Mouse (Mus musculus) ES-E14 (cell line): ENCODE measurements at regions not wholly inside any gene's neighbourhood (a gene's known extent, or its start where the extent isn't known, plus 50 kb on each side); places are given as distances from the start of the nearest gene placed in this dataset.

Experiments used
- DNase-seq: peaks from one replicate; pipeline ENCODE4 v3.0.0-alpha.2; 2013; ENCODE audit warnings: low read depth, low spot score
- H3K27ac ChIP-seq: 2 replicates; pipeline ENCODE4 v1.5.1; 2012; ENCODE audit warnings: low read depth, mild to moderate bottlenecking, low read length, moderate library complexity, mixed read lengths; ENCODE audit not compliant: poor library complexity, insufficient read depth, severe bottlenecking
- H3K36me3 ChIP-seq: 2 replicates; pipeline ENCODE4 v1.6.1; 2012; ENCODE audit warnings: mild to moderate bottlenecking, low read length, moderate library complexity, mixed read lengths; ENCODE audit not compliant: control insufficient read depth, poor library complexity, insufficient read depth, severe bottlenecking
- H3K4me1 ChIP-seq, 2 experiments: fragments of 150-350 bp in 1 of 2; sonication (generic) in 1 of 2; 2 replicates each; pipeline ENCODE4 v1.6.1; 2012; ENCODE audit warnings: low read length in 2 of 2, mild to moderate bottlenecking in 1 of 2, mixed read lengths in 1 of 2; ENCODE audit not compliant: control insufficient read depth in 2 of 2, insufficient read depth in 2 of 2, poor library complexity in 1 of 2
- H3K4me3 ChIP-seq, 2 experiments: fragments of 150-350 bp in 1 of 2; sonication (generic) in 1 of 2; 2 replicates each; pipeline ENCODE4 v1.5.1; 2012; ENCODE audit warnings: low read length in 2 of 2, low read depth in 1 of 2, mild to moderate bottlenecking in 1 of 2, mixed read lengths in 1 of 2; ENCODE audit not compliant: insufficient read depth in 1 of 2, poor library complexity in 1 of 2, severe bottlenecking in 1 of 2
- H3K9ac ChIP-seq: 2 replicates; pipeline ENCODE4 v1.6.1; 2012; ENCODE audit warnings: low read depth, mild to moderate bottlenecking, low read length, mixed read lengths; ENCODE audit not compliant: poor library complexity, insufficient read depth, severe bottlenecking
- H3K9me3 ChIP-seq: fragments of 150-350 bp; sonication (generic); 2 replicates; pipeline ENCODE4 v1.6.1; 2012; ENCODE audit warnings: low read depth, mild to moderate bottlenecking, low read length; ENCODE audit not compliant: control insufficient read depth, insufficient read depth
- CHD2 ChIP-seq: IDR thresholded peaks from 2 replicates; pipeline ENCODE4 v1.6.1; 2014; ENCODE audit warnings: mild to moderate bottlenecking, low read depth, low read length, inconsistent platforms
- HCFC1 ChIP-seq: IDR thresholded peaks from 2 replicates; pipeline ENCODE4 v1.6.1; 2012; ENCODE audit warnings: low read length, inconsistent platforms, borderline replicate concordance; ENCODE audit not compliant: insufficient read depth
- MAFK ChIP-seq: IDR thresholded peaks from 2 replicates; pipeline ENCODE4 v1.6.1; 2014; ENCODE audit warnings: mild to moderate bottlenecking, low read depth, low read length, inconsistent platforms; ENCODE audit not compliant: insufficient read depth
- ZC3H11A ChIP-seq: IDR thresholded peaks from 2 replicates; pipeline ENCODE4 v1.6.1; 2012; ENCODE audit warnings: low read depth, mild to moderate bottlenecking, inconsistent platforms, low read length, borderline replicate concordance
- ZNF384 ChIP-seq: IDR thresholded peaks from 2 replicates; pipeline ENCODE4 v1.6.1; 2012; ENCODE audit warnings: low read depth, low read length, inconsistent platforms
- in situ Hi-C, 2 experiments: fragments of 600-800 bp; cut with MboI; formaldehyde crosslinking; loops; one replicate each; pipeline ENCODE4 v1.15.1; 2025; ENCODE audit warnings: low sequenced_read_pairs in 2 of 2, inconsistent platforms in 1 of 2; ENCODE audit not compliant: unreplicated experiment in 2 of 2

GRCm38 (mm10) chr10:60936659-60937516 lies 105.5 kb upstream of the Unc5b start:
- Histone ChIP-seq H3K36me3 (no peaks in the 10 kb centered on the region), H3K4me3 (no peak overlapping the region), H3K4me1 (peaks cover 0 to 8% of the 10 kb centered on the region in 2 experiments; a peak in 1 of 4 replicates), H3K9me3 (no peaks in the 10 kb centered on the region), H3K9ac (no peak overlapping the region), H3K27ac (no peak overlapping the region)
- no peak for DNase-seq
- in situ Hi-C loops, result no loop called here
- TF ChIP-seq ZC3H11A, result no peak
- no peak for TF ChIP-seq ZNF384

GRCm38 (mm10) chr10:60934297-60935286 lies 103.2 kb upstream of the Unc5b start:
- in situ Hi-C loops, result no loop called here
- Histone ChIP-seq H3K27ac (no peak overlapping the region), H3K9ac (no peak overlapping the region), H3K4me3 (no peak overlapping the region), H3K9me3 (no peaks in the 10 kb centered on the region), H3K4me1 (peaks cover 0 to 8% of the 10 kb centered on the region in 2 experiments; a peak in 1 of 4 replicates), H3K36me3 (no peaks in the 10 kb centered on the region)
- no peak for DNase-seq
- TF ChIP-seq HCFC1 (no peak), MAFK (no peak), ZNF384 (no peak), ZC3H11A (no peak), CHD2 (no peak)

GRCm38 (mm10) chr10:60933891-60934290 lies 102.5 kb upstream of the Unc5b start:
- Histone ChIP-seq H3K36me3 (no peaks in the 10 kb centered on the region), H3K4me3 (no peak overlapping the region), H3K9ac (no peak overlapping the region), H3K4me1 (peaks cover 0 to 8% of the 10 kb centered on the region in 2 experiments; a peak in 1 of 4 replicates), H3K9me3 (no peaks in the 10 kb centered on the region), H3K27ac (no peak overlapping the region)
- in situ Hi-C loops, result no loop called here
- DNase-seq, result no peak
- TF ChIP-seq CHD2 (no peak), ZNF384 (no peak), ZC3H11A (no peak), HCFC1 (no peak), MAFK (no peak)

- Histone ChIP-seq H3K4me3 (no peak overlapping the region), H3K4me1 (peaks cover 0 to 8% of the 10 kb centered on the region in 2 experiments; a peak in 1 of 4 replicates), H3K36me3 (no peaks in the 10 kb centered on the region), H3K9ac (no peak overlapping the region), H3K9me3 (no peaks in the 10 kb centered on the region), H3K27ac (no peak overlapping the region)
- DNase-seq, result no peak
- no peak for TF ChIP-seq HCFC1
- no peak for TF ChIP-seq CHD2
- no peak for TF ChIP-seq ZNF384
- TF ChIP-seq ZC3H11A, result no peak
- TF ChIP-seq MAFK, result no peak
- in situ Hi-C loops, result no loop called here
Measured at GRCm38 (mm10) chr10:60932855-60933254, 101.5 kb upstream of the Unc5b start.
